Mouse (Mus musculus) liver, embryonic 15.5 days (tissue): ENCODE results near the gene Zfp385b. TPM values are rescaled to one million over a fixed set of nuclear protein-coding genes. Genes with fewer than 3 reads are reported as not detected.

ENCODE experiments used
- ATAC-seq: fragments of 200-750 bp; cut with Nextera tagmentation; 2 replicates; pipeline ENCODE4 v1.8.0; 2017; ENCODE audit warnings: moderate number of reproducible peaks, mild to moderate bottlenecking, moderate library complexity; ENCODE audit not compliant: insufficient read depth
- H3K27ac ChIP-seq: fragments of 300-500 bp; sonication (generic); replicated peaks from 2 replicates; pipeline ENCODE4 v1.5.1; 2015; ENCODE audit warnings: mild to moderate bottlenecking, inconsistent platforms
- H3K27me3 ChIP-seq: fragments of 300-500 bp; sonication (generic); 2 replicates; pipeline ENCODE4 v1.6.1; 2015; ENCODE audit warnings: mild to moderate bottlenecking, inconsistent platforms
- H3K36me3 ChIP-seq: fragments of 300-500 bp; sonication (generic); replicated peaks from 2 replicates; pipeline ENCODE4 v1.6.1; 2015; ENCODE audit warnings: moderate library complexity, mild to moderate bottlenecking, inconsistent platforms
- H3K4me1 ChIP-seq: fragments of 300-500 bp; sonication (generic); replicated peaks from 2 replicates; pipeline ENCODE4 v1.6.1; 2015; ENCODE audit warnings: inconsistent platforms
- H3K4me2 ChIP-seq: fragments of 300-500 bp; sonication (generic); 2 replicates; pipeline ENCODE4 v1.6.1; 2015; ENCODE audit warnings: moderate library complexity, mild to moderate bottlenecking, inconsistent platforms
- H3K4me3 ChIP-seq: fragments of 300-500 bp; sonication (generic); replicated peaks from 2 replicates; pipeline ENCODE4 v1.5.1; 2015; ENCODE audit warnings: mild to moderate bottlenecking, inconsistent platforms
- H3K9ac ChIP-seq: fragments of 300-500 bp; sonication (generic); 2 replicates; pipeline ENCODE4 v1.6.1; 2015; ENCODE audit warnings: moderate library complexity, mild to moderate bottlenecking, inconsistent platforms
- H3K9me3 ChIP-seq: fragments of 300-500 bp; sonication (generic); replicated peaks from 2 replicates; pipeline ENCODE4 v1.6.1; 2016; ENCODE audit warnings: inconsistent platforms
- WGBS: fragments of 180-500 bp; shearing (Covaris S2); methylation state at CpG from one replicate; pipeline ENCODE4 v1.1.7; 2015; ENCODE audit warnings: mixed read lengths; ENCODE audit not compliant: insufficient replicate concordance; 5-methylcytosine and 5-hydroxymethylcytosine counted together
- polyA plus RNA-seq: library from polyadenylated mRNA; unstranded; fragments of >200 nt; fragmentation: Nextera tagmentation; extraction: Ambion mirVana; gene quantifications from 2 replicates; pipeline ENCODE4 v1.2.1, GENCODE M21; 2015

Gene Zfp385b
- polyA plus RNA-seq, 1 experiment from 2014 or later = 6.7 TPM

DNA sequence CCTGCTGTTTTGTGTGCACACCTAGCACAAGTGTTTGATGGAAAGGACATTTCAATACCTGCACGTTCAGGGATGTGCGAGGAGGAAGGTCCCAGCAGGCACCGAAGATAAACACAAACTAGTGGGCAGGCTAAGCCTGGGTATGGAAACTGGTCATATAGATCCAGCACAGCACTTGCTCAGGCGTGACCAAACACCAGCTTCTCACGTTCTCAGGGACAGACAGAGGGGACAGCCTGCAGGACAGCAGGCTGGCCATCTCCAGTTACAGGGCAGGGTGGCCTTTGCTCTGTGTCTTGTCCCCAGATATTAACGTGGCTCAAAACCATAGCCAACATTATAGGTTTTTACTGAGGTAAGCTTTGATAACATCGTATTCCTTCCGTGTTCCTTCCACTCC, 128.3 kb downstream of the Zfp385b start:
- WGBS = 64% methylated on average over 8 of the region's 8 CpGs
- ATAC-seq = no peak
- no peak overlapping the region for H3K4me2 ChIP-seq

DNA sequence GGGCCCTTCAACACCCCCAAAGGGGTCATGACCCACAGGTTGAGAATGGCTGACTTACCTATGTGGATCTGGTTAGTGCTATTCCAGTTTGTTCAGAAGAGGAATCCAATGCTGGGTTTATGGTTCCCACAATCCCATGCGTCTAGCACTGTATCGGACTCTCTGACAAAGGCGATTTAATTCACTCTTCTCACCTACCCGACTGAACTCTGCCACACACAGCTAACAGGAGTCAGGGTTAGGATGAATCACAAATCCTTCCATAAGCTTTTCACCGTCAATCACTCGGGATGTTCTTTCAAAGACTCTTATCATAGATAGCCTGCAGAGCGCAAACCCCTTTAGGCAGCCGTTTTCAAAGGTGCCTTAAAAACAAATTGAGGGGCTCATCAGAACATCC, 129.1 kb downstream of the Zfp385b start:
- Histone ChIP-seq H3K4me3 (no peak overlapping the region), H3K27ac (no peak overlapping the region), H3K9me3 (no peaks in the 10 kb centered on the region), H3K9ac (no peak overlapping the region), H3K4me1 (no peaks in the 10 kb centered on the region), H3K36me3 (no peaks in the 10 kb centered on the region), H3K4me2 (no peak overlapping the region), H3K27me3 (no peaks in the 10 kb centered on the region)
- 70% methylated on average over 8 of the region's 8 CpGs for WGBS
- no peak for ATAC-seq

More for the DNA sequence above, 128.3 kb downstream of the Zfp385b start:
- Histone ChIP-seq H3K36me3 (no peaks in the 10 kb centered on the region), H3K27ac (no peak overlapping the region), H3K9me3 (no peaks in the 10 kb centered on the region), H3K4me3 (no peak overlapping the region), H3K9ac (no peak overlapping the region), H3K4me1 (no peaks in the 10 kb centered on the region), H3K27me3 (no peaks in the 10 kb centered on the region)

DNA sequence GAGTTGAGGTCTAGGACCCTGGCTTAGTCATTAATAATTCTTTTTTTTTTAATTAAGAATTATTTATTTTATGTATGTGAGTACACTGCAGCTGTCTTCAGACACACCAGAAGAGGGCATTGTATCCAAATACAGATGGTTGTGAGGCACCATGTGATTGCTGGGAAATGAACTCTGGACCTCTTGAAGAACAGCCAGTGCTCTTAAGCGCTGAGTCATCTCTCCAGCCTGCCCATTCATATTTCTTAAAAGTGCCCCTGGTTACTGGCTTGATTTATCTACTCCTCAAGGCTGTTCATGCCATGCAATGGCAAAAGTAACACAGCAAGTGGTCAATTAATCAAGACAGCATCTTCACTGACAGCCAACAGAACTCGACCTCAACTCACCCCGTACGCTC, 130.8 kb downstream of the Zfp385b start:
- no peaks in the 10 kb centered on the region for H3K9me3 ChIP-seq
- H3K4me2 ChIP-seq = no peak overlapping the region
- no peak overlapping the region for H3K27ac ChIP-seq
- no peak overlapping the region for H3K4me3 ChIP-seq
- H3K36me3 ChIP-seq = no peaks in the 10 kb centered on the region
- ATAC-seq = no peak
- H3K27me3 ChIP-seq = no peaks in the 10 kb centered on the region
- WGBS = 70% methylated on average over 4 of the region's 4 CpGs
- no peaks in the 10 kb centered on the region for H3K4me1 ChIP-seq
- no peak overlapping the region for H3K9ac ChIP-seq

DNA sequence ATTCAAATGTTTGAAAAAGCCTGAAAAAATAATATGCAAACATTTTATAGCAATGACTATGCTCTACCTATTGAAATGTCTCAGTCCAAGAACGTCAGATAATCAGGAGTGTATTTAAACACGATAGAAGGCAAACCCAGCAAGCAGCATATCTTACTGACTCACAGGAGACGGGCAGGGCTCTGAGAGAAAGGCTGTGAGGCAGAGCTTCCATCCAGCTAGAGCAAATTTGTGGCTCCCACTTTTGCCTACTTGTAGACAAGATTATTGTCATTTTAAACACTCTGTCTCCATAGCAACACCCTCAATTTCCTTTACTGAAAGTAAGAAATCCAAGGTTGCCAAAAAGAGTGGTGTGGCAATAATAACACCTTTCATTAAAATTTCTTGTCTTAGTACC, 135.4 kb downstream of the Zfp385b start:
- Histone ChIP-seq H3K27ac (no peak overlapping the region), H3K9ac (no peak overlapping the region), H3K4me3 (no peak overlapping the region), H3K36me3 (no peaks in the 10 kb centered on the region), H3K4me1 (no peaks in the 10 kb centered on the region), H3K9me3 (no peaks in the 10 kb centered on the region), H3K4me2 (no peak overlapping the region), H3K27me3 (no peaks in the 10 kb centered on the region)
- 51% methylated on average over 3 of the region's 3 CpGs for WGBS
- ATAC-seq = no peak

DNA sequence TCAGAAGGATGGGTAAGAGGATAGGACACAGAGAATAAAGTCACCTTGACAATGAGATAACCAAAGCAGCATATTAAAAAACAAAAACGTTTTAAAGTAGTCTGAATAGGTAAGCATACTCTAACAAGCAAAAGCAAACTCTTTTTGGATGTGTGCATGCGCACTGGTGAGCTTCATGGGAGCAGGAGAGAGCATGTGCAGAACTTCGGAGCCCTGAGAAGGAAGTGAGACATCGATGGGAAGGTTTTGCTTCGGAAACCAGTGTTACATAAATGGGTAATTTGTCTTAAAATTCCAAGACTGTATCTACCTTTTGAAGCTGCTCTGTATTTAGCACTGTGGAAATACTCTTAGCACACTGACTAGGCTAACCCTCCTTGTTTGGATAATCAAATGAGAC, 137.2 kb downstream of the Zfp385b start:
- whole genome bisulfite sequencing = 64% methylated on average over 5 of the region's 5 CpGs
- H3K27ac ChIP-seq = no peak overlapping the region
- H3K36me3 ChIP-seq = no peaks in the 10 kb centered on the region
- H3K9ac ChIP-seq = no peak overlapping the region
- no peaks in the 10 kb centered on the region for H3K4me1 ChIP-seq
- ATAC-seq = no peak
- H3K4me3 ChIP-seq = no peak overlapping the region
- H3K9me3 ChIP-seq = no peaks in the 10 kb centered on the region
- no peak overlapping the region for H3K4me2 ChIP-seq
- H3K27me3 ChIP-seq = no peaks in the 10 kb centered on the region

DNA sequence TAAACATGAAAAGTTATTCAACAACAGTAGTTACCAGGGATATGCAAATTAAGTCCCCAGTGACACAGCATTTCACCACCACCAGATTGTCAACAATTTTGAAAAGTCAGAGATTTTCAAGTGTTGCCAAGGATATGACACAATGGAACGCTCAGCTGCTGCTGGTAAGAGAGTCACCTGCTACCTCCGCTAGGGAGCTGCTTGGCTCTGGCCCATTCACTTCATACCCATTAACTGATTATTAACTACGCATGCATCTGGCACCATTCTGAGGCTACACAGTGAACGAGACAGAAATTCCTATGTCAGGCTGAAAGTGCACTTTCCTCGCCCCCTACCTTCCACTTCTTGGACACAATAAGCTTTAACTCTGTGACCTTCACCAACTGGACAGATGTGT, 137.7 kb downstream of the Zfp385b start:
- WGBS = 70% methylated on average over 5 of the region's 5 CpGs
- Histone ChIP-seq H3K27ac (no peak overlapping the region), H3K9ac (no peak overlapping the region), H3K27me3 (no peaks in the 10 kb centered on the region), H3K9me3 (no peaks in the 10 kb centered on the region), H3K4me1 (no peaks in the 10 kb centered on the region), H3K4me2 (no peak overlapping the region), H3K36me3 (no peaks in the 10 kb centered on the region), H3K4me3 (no peak overlapping the region)
- no peak for ATAC-seq

DNA sequence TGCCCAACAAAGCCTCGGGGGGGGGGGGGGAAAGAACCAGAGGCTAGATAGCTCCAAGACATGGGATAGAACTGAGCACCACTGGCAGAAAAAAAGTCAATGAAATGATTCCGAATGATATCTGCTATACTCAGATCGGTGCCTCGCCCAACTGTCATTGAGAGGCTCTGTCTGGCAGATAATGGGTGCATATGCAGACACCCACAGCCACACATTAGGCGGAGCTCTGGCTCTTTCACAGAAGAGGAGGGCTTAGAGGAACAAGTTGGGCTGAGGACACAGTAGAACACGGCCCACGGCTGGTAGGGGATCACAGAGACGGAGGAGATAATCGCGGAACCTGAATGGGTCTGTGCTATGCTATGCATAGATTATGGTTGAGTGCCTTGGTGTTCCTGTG, 145.7 kb downstream of the Zfp385b start:
- Histone ChIP-seq H3K9ac (no peak overlapping the region), H3K4me1 (peaks cover 21% of the 10 kb centered on the region), H3K27ac (peak overlapping the region; percentile 59), H3K4me2 (peak overlapping the region; percentile 53), H3K9me3 (no peaks in the 10 kb centered on the region), H3K36me3 (no peaks in the 10 kb centered on the region), H3K4me3 (no peak overlapping the region), H3K27me3 (no peaks in the 10 kb centered on the region)
- peak; percentile 95 for ATAC-seq
- WGBS = 20% methylated on average over 10 of the region's 10 CpGs

DNA sequence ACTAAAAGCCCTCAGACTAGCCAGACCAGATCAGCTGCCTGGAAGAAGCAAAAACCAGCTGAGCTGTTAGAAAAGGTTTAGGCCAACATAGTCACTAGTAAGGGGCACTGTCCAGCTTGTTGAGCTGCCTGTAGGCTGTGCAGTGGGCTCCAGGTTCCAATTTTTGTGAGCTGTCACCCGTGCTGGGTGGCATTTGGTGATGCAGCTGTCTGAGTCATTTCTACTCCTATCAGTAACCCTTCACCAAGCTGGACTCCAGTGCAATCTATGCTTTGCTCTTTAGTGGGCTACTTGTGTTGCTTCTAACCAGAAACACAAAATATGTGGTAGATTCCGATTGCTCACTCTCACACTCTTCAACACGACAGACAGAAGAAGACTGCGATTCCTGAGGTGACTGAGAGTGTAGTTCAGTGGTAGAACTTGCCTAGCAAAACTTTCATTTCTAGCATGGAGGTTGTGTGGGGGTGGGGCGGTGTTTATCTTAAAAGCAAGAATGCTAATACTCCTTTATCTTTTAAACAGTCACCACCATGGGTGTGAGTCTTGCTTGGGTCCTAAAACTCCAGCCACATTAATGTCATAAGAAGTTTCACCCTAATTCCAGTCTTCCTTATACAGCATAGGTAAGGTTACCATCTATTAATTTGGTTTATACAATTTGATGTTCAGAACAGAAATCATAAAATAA, 147.1 kb downstream of the Zfp385b start:
- Histone ChIP-seq H3K36me3 (no peaks in the 10 kb centered on the region), H3K27me3 (no peaks in the 10 kb centered on the region), H3K27ac (peak overlapping the region; percentile 57), H3K9me3 (no peaks in the 10 kb centered on the region), H3K4me3 (no peak overlapping the region), H3K9ac (no peak overlapping the region), H3K4me1 (peaks cover 21% of the 10 kb centered on the region), H3K4me2 (peak overlapping the region; percentile 41; the same call in 1 of the 2 replicates)
- ATAC-seq = peak; percentile 52
- WGBS = 49% methylated on average over 5 of the region's 5 CpGs

DNA sequence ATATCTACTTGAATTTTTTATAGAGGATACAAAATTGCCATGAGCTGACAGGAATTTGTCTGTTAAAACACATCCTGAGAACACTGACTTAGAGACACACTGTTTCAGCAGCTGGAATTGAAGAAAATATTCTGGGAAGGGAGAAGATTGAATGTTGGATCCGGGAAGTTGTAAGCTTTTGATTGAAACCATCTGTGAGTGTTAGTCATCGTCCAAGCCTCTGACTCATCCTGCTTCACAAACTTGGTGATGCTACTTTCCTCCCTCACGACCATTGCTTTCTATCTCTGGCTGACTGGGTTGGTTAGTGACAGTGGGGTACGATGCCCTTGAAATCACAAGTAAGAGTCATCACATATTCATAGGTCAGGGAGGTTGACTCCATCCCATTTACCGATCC, 157.3 kb downstream of the Zfp385b start:
- Histone ChIP-seq H3K4me3 (no peak overlapping the region), H3K27ac (no peak overlapping the region), H3K4me1 (no peaks in the 10 kb centered on the region), H3K9ac (no peak overlapping the region), H3K27me3 (no peaks in the 10 kb centered on the region), H3K4me2 (no peak overlapping the region), H3K36me3 (no peaks in the 10 kb centered on the region), H3K9me3 (no peaks in the 10 kb centered on the region)
- ATAC-seq = no peak
- WGBS = 63% methylated on average over 5 of the region's 5 CpGs

DNA sequence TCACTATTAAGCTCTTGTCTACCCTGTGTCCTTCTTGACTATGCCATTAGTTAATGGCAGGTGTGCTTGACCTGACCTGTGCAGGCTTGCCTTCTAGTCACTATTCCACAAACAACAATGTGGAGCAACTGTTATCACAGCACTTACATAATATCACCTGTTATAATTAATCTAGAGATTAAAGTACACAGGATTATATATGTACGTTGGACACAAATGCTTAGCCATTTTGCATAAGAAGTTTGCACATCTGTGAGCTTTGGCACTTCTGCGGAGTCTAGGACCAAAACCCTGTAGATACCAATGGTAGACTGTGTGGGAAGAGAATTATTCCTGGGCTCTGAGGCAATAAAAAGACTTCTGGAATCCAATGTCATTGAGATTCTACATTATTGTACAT, 165.8 kb downstream of the Zfp385b start:
- 78% methylated on average over 2 of the region's 2 CpGs for WGBS
- no peaks in the 10 kb centered on the region for H3K27me3 ChIP-seq
- H3K4me3 ChIP-seq = no peak overlapping the region

DNA sequence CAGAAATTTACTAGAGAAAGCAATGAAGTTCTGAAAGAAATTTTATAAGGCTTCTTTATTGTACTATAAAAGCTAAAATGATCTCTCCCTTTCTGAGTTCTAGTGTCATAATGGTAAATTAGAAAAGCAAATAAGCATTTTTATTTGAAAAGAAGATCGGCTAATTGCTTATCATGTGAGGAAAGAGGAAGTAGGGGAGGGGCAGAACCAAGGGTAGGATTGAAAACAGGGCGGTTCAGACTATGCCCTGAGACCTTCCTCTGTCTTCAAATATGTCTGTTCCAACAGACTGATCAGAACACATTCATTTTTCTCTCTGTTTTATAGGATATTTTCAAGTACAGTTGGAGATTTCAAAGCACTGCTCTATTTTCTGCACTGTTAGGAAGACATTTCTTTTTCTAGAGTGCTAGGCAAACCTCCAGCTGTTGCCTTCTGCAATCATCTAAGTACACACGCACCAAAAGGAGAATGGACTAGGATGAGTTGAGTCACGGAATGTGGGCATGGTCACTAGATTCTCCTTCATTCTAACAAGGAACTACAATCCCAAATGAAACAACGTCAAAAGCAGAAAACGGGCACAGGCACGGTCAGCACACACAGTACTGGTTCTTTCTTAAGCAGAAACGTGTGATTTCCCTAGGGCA, 177.8 kb downstream of the Zfp385b start:
- Histone ChIP-seq H3K4me1 (peaks cover 7% of the 10 kb centered on the region), H3K9ac (no peak overlapping the region), H3K4me2 (no peak overlapping the region), H3K4me3 (no peak overlapping the region), H3K36me3 (no peaks in the 10 kb centered on the region), H3K27ac (no peak overlapping the region), H3K9me3 (no peaks in the 10 kb centered on the region), H3K27me3 (no peaks in the 10 kb centered on the region)
- no peak for ATAC-seq
- 58% methylated on average over 8 of the region's 8 CpGs for WGBS

More for the DNA sequence above, 165.8 kb downstream of the Zfp385b start:
- H3K9me3 ChIP-seq = no peaks in the 10 kb centered on the region
- no peak overlapping the region for H3K4me2 ChIP-seq
- ATAC-seq = no peak
- no peak overlapping the region for H3K9ac ChIP-seq
- H3K36me3 ChIP-seq = no peaks in the 10 kb centered on the region
- H3K4me1 ChIP-seq = no peaks in the 10 kb centered on the region
- H3K27ac ChIP-seq = no peak overlapping the region
